12 mouse cellular contexts compared by ENCODE assay signal in the genomic region with DNA sequence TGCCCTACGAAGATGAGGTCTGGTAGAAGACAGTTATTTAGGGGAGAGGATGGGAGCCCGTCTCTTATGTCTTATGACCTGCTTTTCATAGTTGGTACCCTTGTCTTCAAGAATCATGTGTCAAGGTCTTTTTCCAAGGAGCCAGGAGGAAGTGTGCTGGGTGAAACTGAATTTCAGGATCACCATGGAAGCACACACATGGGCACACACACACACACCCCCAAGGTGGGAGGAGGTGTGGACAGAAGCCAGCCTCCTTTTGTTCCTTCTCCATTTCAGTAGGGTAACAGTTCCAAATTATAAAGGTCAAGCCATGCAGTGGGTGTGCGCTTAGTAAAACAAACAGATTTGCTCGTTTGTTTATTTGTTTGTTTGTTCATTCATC.
DNase-seq lines count a peak whose midpoint lies in the region; ATAC-seq lines count a peak whose summit lies in the region.
"Had no signal": no experiment of that assay in that cellular context is flagged by ENCODE, and none has a peak within 500 bp of the region (broad histone marks: within the 10 kb centered on the region; RNA-seq: fewer than 3 reads in every experiment).

No protein-coding gene starts in this region.

- H3K4me3 ChIP-seq in embryonic facial prominence, embryonic 13.5 days, result no peak overlapping the region
- no peak overlapping the region for H3K4me3 ChIP-seq in hindbrain, embryonic 15.5 days
- no peak overlapping the region for H3K4me3 ChIP-seq in neural tube, embryonic 12.5 days

- H3K27me3 ChIP-seq in embryonic facial prominence, embryonic 13.5 days, result no peaks in the 10 kb centered on the region
- H3K27me3 ChIP-seq in hindbrain, embryonic 15.5 days, result no peaks in the 10 kb centered on the region
- no peaks in the 10 kb centered on the region for H3K27me3 ChIP-seq in neural tube, embryonic 12.5 days (replicated peaks)

- no peak overlapping the region for H3K4me2 ChIP-seq in embryonic facial prominence, embryonic 13.5 days
- peak overlapping the region; percentile 16; the same call in 1 of the 2 replicates for H3K4me2 ChIP-seq in hindbrain, embryonic 15.5 days
- no peak overlapping the region; the same call in 1 of the 2 replicates for H3K4me2 ChIP-seq in neural tube, embryonic 12.5 days (replicated peaks)

- ATAC-seq in embryonic facial prominence, embryonic 13.5 days (ENCODE audit: insufficient number of reproducible peaks, insufficient read depth, low FRiP score, low TSS enrichment, low read depth), result no peak
- ATAC-seq in hindbrain, embryonic 15.5 days (ENCODE audit: low FRiP score, low read depth), result peak; percentile 48
- peak; percentile 48; the same call in 1 of the 2 replicates for ATAC-seq in neural tube, embryonic 12.5 days (ENCODE audit: low FRiP score, low read depth)

- peak overlapping the region; percentile 19; the same call in 1 of the 2 replicates for H3K27ac ChIP-seq in embryonic facial prominence, embryonic 13.5 days
- peak overlapping the region; percentile 72 for H3K27ac ChIP-seq in hindbrain, embryonic 15.5 days (replicated peaks)
- peak overlapping the region; percentile 53; the same call in 1 of the 2 replicates for H3K27ac ChIP-seq in neural tube, embryonic 12.5 days
- H3K27ac ChIP-seq: kidney, postnatal 0 days; liver, embryonic 14.5 days; macrophage had no signal

- peak; percentile 15 to 16 for DNase-seq in layer of hippocampus, postnatal 14 days (ENCODE audit: low spot score in 2 of 2)
- no peak for DNase-seq in layer of hippocampus, adult 8-10 months (ENCODE audit: low spot score in 2 of 2)
- no peak for DNase-seq in natural killer cell, adult 2 months (ENCODE audit: low spot score in 2 of 2)
- DNase-seq in left cerebral cortex, postnatal 4 days, result no peak
- DNase-seq in adrenal gland, postnatal 10 days, result no peak
- DNase-seq: right cerebral cortex, postnatal 4 days had no signal

- peaks cover 19% of the 10 kb centered on the region; the same call in 1 of the 2 replicates for H3K4me1 ChIP-seq in embryonic facial prominence, embryonic 13.5 days
- H3K4me1 ChIP-seq in hindbrain, embryonic 15.5 days (replicated peaks), result peaks cover 19% of the 10 kb centered on the region
- H3K4me1 ChIP-seq in neural tube, embryonic 12.5 days, result peaks cover 7% of the 10 kb centered on the region

- no peak overlapping the region for H3K9ac ChIP-seq in embryonic facial prominence, embryonic 13.5 days
- H3K9ac ChIP-seq in hindbrain, embryonic 15.5 days, result no peak overlapping the region
- H3K9ac ChIP-seq in neural tube, embryonic 12.5 days, result no peak overlapping the region
- H3K9ac ChIP-seq: liver, embryonic 14.5 days had no signal

- WGBS in embryonic facial prominence, embryonic 13.5 days, result 68% methylated on average over 4 of the region's 4 CpGs
- WGBS in hindbrain, embryonic 15.5 days, result 50% methylated on average over 4 of the region's 4 CpGs
- whole genome bisulfite sequencing in neural tube, embryonic 12.5 days, result 69% methylated on average over 4 of the region's 4 CpGs

- H3K9me3 ChIP-seq in embryonic facial prominence, embryonic 13.5 days, result no peaks in the 10 kb centered on the region
- H3K9me3 ChIP-seq in hindbrain, embryonic 15.5 days, result no peaks in the 10 kb centered on the region
- no peaks in the 10 kb centered on the region for H3K9me3 ChIP-seq in neural tube, embryonic 12.5 days

- intact Hi-C loops in left cerebral cortex, postnatal 4 days (cut with DNase I), result no loop called here

- H3K36me3 ChIP-seq in embryonic facial prominence, embryonic 13.5 days, result no peaks in the 10 kb centered on the region
- no peaks in the 10 kb centered on the region for H3K36me3 ChIP-seq in hindbrain, embryonic 15.5 days
- H3K36me3 ChIP-seq in neural tube, embryonic 12.5 days, result no peaks in the 10 kb centered on the region

Comparison
In these comparisons a context has a peak if more than half of its experiments do, and no peak if none do; other contexts are left out.
1. DNase-seq: peak in layer of hippocampus, postnatal 14 days (2 of 2); none in layer of hippocampus, adult 8-10 months (0 of 2), natural killer cell, adult 2 months (0 of 2), left cerebral cortex, postnatal 4 days (single experiment) and adrenal gland, postnatal 10 days (single experiment).
2. H3K27ac ChIP-seq: peak in every context shown above with its lines; median percentile 72 in hindbrain, embryonic 15.5 days; 53 in neural tube, embryonic 12.5 days; 19 in embryonic facial prominence, embryonic 13.5 days.